Mouse (Mus musculus) olfactory bulb, adult 2 months (tissue): Measurements from ENCODE around the gene Gm973. TPM values are rescaled to one million over a fixed set of nuclear protein-coding genes. Genes with fewer than 3 reads are reported as not detected.
"Not testable (repeated sequence)": the region's sequence is repeated elsewhere in the genome, so short reads cannot be mapped to it uniquely, and the experiment has no call there.

Experiments used
- H3K27ac ChIP-seq: fragments of 200-500 bp; 2 replicates; pipeline ENCODE4 v1.5.1; 2012; ENCODE audit warnings: low read depth, low read length; ENCODE audit not compliant: insufficient read depth
- H3K4me1 ChIP-seq: fragments of 200-500 bp; 2 replicates; pipeline ENCODE4 v1.6.1; 2012; ENCODE audit warnings: low read length; ENCODE audit not compliant: control insufficient read depth, insufficient read depth
- H3K4me3 ChIP-seq: fragments of 200-500 bp; 2 replicates; pipeline ENCODE4 v1.5.1; 2012; ENCODE audit warnings: mild to moderate bottlenecking, low read depth, low read length, moderate library complexity; ENCODE audit not compliant: insufficient read depth
- CTCF ChIP-seq: fragments of 200-500 bp; IDR thresholded peaks from 2 replicates; pipeline ENCODE4 v1.5.1; 2012; ENCODE audit warnings: low read depth, mild to moderate bottlenecking, low read length, moderate library complexity; ENCODE audit not compliant: insufficient read depth
- POLR2A ChIP-seq: fragments of 200-500 bp; IDR thresholded peaks from 2 replicates; pipeline ENCODE4 v1.6.1; 2012; ENCODE audit warnings: mild to moderate bottlenecking, low read depth, low read length, moderate library complexity; ENCODE audit not compliant: insufficient read depth
- WGBS: fragments of 180-500 bp; shearing (Covaris S2); methylation state at CpG from one replicate; pipeline ENCODE4 v1.1.7; 2018; 5-methylcytosine and 5-hydroxymethylcytosine counted together
- polyA plus RNA-seq: library from polyadenylated mRNA; stranded (reverse); fragments of >200 nt; gene quantifications from 2 replicates; pipeline ENCODE4 v1.2.4, GENCODE M21; 2012; ENCODE audit warnings: low replicate concordance; ENCODE audit not compliant: missing spikeins, insufficient read depth, insufficient read length

The Gm973 gene
- polyA plus RNA-seq, 1 experiment, result not detected

DNA sequence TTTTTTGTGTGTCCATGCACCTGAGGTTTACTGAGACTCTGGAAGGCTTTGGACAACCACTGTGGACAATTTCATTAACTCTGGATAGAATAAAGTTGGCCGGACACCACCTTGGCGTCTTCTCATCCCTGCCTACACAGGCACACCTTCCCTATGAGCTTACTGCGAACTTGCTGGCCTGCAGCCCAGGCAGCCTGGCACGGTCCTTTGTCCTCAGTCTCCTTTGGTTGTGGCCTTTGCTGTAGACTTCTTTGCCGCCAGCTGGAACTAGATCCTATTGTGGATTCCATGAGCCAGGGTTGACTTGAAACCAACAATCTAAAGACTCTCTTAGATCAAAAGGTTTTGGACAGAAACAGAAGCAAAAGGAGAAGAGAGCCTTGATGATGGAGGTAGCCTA, 109.3 kb downstream of the Gm973 start:
- Histone ChIP-seq H3K27ac (no peak overlapping the region), H3K4me1 (no peaks in the 10 kb centered on the region), H3K4me3 (no peak overlapping the region)
- WGBS, result 71% methylated on average over 5 of the region's 5 CpGs
- TF ChIP-seq POLR2A (no peak), CTCF (no peak)

DNA sequence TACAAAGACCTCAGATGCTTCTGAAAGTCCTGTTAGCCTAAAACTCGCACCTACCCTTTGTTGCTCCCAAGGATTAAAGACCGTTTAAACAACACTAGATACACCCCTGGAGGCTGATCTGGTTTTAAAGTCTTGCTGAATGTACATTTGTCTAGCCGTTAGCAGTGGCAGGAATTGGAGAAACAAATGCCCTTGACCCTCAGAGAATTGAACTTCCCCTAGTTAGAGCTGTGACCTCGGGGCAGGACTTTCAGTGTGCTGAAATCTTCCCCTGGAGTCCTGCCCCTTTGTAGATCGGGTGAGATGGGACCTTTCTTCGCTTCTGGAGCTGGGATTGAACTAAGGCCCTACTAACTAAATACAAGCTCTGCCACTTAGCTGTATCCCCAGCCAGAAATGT, 113.1 kb downstream of the Gm973 start:
- Histone ChIP-seq H3K4me1 (no peaks in the 10 kb centered on the region), H3K4me3 (no peak overlapping the region), H3K27ac (no peak overlapping the region)
- 73% methylated on average over 6 of the region's 6 CpGs for WGBS
- no peak for TF ChIP-seq CTCF

DNA sequence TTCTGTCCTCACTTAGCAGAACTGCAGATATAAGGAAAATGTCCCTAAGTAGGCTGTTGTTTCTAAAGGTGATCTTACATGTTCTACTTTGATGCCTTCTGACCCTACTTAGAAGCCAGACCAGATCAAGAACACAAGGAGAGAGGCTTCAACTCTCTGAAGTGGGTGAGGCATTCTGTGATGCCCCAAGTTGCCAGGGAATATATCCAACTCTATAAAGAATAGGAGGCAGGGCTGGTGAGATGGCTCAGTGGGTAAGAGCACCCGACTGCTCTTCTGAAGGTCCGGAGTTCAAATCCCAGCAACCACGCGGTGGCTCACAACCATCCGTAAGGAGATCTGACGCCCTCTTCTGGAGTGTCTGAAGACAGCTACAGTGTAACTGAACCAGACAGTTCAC, 114.3 kb downstream of the Gm973 start:
- 92% methylated on average over 6 of the region's 6 CpGs for WGBS
- not testable (repeated sequence) for H3K4me3 ChIP-seq, H3K27ac ChIP-seq, H3K4me1 ChIP-seq

DNA sequence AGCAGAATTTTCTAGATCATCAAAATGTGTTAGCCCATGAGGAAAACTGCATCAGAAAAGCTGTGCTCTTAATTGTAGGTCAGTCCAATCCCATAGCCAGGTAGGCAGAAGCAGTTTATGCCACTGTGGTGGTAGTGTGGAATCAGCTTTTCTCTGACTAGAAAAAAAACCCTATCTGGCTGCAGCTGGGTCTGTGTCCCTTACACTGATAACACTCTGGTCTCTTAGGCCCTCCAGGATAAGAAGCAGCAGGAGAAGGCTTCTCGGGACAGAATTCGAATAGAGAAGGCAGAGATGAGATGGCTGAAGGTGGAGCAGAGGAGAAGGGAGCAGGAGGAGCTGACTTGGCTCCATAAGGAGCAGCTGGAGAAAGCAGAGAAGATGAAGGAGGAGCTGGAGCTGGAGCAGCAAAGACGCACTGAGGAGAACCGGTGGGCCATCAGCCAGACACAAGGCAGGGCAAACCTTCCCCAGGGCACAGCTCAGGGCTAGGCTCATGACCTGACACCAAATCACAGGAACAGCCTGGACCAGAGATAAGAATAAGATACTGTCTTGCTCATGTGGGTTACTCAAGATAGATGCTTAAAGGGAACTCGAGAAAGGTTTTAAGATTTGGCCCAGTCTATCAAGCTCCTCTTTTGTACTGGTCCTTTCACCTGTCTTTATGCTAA, 116.1 kb downstream of the Gm973 start:
- H3K4me3 ChIP-seq, result no peak overlapping the region
- no peak overlapping the region for H3K27ac ChIP-seq
- WGBS, result 76% methylated on average over 5 of the region's 5 CpGs
- TF ChIP-seq CTCF (no peak), POLR2A (no peak)
- no peaks in the 10 kb centered on the region for H3K4me1 ChIP-seq

DNA sequence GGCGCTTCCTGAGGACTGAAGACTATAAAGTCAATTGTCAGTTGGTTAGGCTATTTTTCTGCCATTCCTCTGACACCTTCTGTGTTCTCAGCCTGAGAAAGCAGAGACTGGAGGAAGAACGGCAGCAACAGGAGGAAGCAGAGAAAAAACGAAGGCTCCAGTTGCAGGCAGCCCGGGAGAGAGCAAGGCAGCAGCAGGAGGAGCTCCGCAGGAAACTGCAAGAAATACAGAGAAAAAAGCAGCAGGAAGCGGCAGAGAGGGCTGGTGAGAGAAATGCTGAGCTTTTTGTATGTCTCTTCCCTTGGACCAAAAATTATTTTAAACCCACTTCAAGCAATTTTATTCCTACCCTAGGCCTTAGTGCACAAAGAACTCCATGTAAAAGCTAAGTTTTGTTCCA, 117.0 kb downstream of the Gm973 start:
- TF ChIP-seq POLR2A (no peak), CTCF (no peak)
- WGBS, result 36% methylated on average over 6 of the region's 6 CpGs

DNA sequence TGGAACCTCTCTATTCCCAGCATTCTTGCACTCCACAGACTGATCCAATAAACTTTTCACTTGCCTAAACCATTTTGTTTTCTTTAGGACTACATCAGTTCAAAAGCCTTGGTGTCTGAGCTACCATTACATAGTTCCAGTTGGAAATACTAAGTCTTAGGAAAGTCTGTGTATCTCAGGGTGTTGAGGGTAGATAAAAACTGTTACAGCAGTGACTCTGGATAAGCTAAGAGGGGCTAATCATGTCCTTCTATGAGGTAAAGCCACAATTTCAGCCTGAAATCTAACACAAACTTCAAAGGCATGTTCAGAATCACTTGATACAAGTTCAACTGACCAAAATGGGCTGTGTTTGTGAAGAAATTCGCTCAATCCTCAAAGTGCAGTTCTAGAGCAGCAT, 120.3 kb downstream of the Gm973 start:
- H3K27ac ChIP-seq, result no peak overlapping the region
- H3K4me3 ChIP-seq, result no peak overlapping the region
- TF ChIP-seq CTCF, result no peak
- TF ChIP-seq POLR2A, result no peak
- 83% methylated on average over 1 of the region's 1 CpGs for WGBS
- H3K4me1 ChIP-seq, result no peaks in the 10 kb centered on the region

More for the DNA sequence above, 117.0 kb downstream of the Gm973 start:
- Histone ChIP-seq H3K4me1 (no peaks in the 10 kb centered on the region), H3K27ac (no peak overlapping the region), H3K4me3 (no peak overlapping the region)

DNA sequence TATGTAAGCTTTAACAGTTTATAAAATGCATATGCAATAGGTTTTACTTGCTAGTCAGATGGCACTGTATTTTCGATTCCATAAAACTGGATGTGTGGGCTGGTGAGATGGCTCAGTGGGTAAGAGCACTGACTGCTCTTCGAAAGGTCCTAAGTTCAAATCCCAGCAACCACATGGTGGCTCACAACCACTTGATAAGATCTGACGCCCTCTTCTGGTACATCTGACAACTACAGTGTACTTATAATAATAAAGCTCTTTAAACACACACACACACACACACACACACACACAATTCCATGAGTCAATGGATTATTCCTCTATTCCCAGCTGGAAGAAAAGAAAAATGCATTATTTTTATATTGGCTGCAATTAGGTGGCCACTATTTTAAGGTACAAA, 122.3 kb downstream of the Gm973 start:
- TF ChIP-seq CTCF, result no peak
- WGBS, result 88% methylated on average over 3 of the region's 3 CpGs
- H3K4me1 ChIP-seq, result no peaks in the 10 kb centered on the region
- H3K4me3 ChIP-seq, result no peak overlapping the region
- no peak overlapping the region for H3K27ac ChIP-seq

DNA sequence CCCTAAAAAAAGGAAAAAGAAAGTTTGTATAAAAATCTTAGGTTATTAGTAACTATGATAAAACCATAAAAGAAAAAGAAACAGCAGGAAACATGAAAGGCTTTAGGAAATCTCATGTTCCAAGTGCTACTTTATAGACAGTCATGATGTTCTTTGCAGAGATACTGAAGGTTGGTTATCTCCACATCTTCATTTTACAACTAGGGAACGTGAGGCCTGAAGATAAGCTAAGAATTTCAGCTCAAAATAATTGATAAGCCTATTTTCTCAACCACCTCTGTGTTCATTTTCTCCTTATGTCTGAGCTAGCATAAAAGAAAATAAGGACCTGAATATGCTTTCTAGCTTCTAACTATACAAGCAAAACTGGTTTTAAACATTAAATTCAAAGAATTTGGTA, 126.4 kb downstream of the Gm973 start:
- Histone ChIP-seq H3K27ac (no peak overlapping the region), H3K4me3 (no peak overlapping the region), H3K4me1 (no peaks in the 10 kb centered on the region)
- WGBS, result 100% methylated on average over 1 of the region's 1 CpGs
- TF ChIP-seq POLR2A (no peak), CTCF (no peak)

DNA sequence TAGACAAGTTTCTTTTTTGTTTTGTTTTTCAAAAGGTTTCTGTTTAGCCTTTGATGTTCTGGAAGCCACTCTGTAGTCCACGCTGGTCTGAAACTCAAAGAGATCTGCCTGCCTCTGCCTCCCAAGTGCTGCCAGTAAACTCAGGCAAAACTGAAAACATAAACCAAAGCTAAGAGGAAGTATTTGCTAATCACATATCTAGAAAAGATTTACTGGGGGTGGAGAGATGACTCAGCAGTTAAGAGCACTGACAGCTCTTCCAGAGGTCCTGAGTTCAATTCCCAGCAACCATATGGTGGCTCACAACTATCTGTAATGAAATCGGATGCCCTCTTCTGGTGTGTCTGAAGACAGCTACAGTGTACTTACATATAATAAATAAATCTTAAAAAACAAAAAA, 130.4 kb downstream of the Gm973 start:
- not testable (repeated sequence) for H3K4me1 ChIP-seq, H3K27ac ChIP-seq, H3K4me3 ChIP-seq
- WGBS, result 91% methylated on average over 2 of the region's 2 CpGs

DNA sequence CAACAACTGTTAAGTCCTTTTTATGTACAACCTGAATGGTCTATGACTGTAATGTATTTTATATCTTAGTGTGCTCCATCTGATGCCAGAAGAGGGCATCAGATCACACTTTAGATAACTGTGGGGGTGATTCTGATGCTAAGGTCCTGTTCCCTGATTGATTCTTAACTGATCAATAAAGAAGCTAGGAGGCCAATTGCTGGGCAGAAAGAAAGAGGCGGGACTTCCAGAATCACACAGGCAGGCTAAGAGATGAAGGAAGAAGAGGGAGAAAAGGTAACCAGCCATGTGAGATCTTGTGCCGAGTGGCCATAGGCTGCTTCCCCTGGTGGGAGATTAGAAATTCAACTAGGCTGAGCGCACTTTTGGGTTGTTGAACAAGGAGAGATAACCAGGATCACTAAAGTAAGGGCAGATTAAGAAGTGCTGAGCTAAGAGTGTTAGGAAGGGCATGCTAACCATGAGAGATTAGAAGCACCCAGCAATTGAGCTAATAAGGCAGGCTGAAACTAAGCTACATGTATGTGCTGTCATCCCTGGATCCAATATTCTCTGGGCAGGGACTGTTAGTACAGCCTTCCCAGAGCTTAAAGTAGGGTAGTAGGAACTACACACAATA, 135.2 kb downstream of the Gm973 start:
- 96% methylated on average over 3 of the region's 3 CpGs for WGBS
- Histone ChIP-seq H3K4me3 (no peak overlapping the region), H3K4me1 (no peaks in the 10 kb centered on the region), H3K27ac (no peak overlapping the region)
- TF ChIP-seq CTCF, result no peak
- no peak for TF ChIP-seq POLR2A
